Mouse (Mus musculus) G1E (cell line): Measurements from ENCODE around the gene Coq6. TPM values are rescaled to one million over a fixed set of nuclear protein-coding genes. Genes with fewer than 3 reads are reported as not detected.

Experiments used
- ATAC-seq: 2 replicates; pipeline ENCODE4 v1.8.0; 2016; ENCODE audit warnings: mild to moderate bottlenecking; ENCODE audit not compliant: insufficient number of reproducible peaks, poor library complexity, low FRiP score, severe bottlenecking; ENCODE audit errors: extremely low read depth
- DNase-seq: peaks from one replicate; pipeline ENCODE4 v3.0.0; 2012; ENCODE audit warnings: low spot score
- H3K27me3 ChIP-seq: 2 replicates; pipeline ENCODE4 v1.6.1; 2012; ENCODE audit warnings: mild to moderate bottlenecking, low read length, inconsistent platforms; ENCODE audit not compliant: insufficient read depth
- H3K36me3 ChIP-seq: replicated peaks from 2 replicates; pipeline ENCODE3; 2012; ENCODE audit warnings: mild to moderate bottlenecking, inconsistent platforms
- H3K4me1 ChIP-seq: 2 replicates; pipeline ENCODE4 v1.6.1; 2012; ENCODE audit warnings: low read depth, low read length, inconsistent platforms, mixed read lengths; ENCODE audit not compliant: insufficient read depth
- H3K4me3 ChIP-seq: 2 replicates; pipeline ENCODE4 v1.5.1; 2012; ENCODE audit warnings: low read depth, mild to moderate bottlenecking, inconsistent platforms, low read length, moderate library complexity, mixed read lengths
- H3K9me3 ChIP-seq: replicated peaks from 2 replicates; pipeline ENCODE4 v1.6.1; 2012; ENCODE audit warnings: inconsistent platforms
- CTCF ChIP-seq: IDR thresholded peaks from 2 replicates; pipeline ENCODE4 v1.5.1; 2012; ENCODE audit warnings: low read depth, low read length, inconsistent platforms, mixed read lengths
- GATA1 ChIP-seq: IDR thresholded peaks from 2 replicates; pipeline ENCODE4 v1.6.1; 2012; ENCODE audit warnings: borderline replicate concordance, low read length, inconsistent platforms, mixed read lengths
- GATA2 ChIP-seq: IDR thresholded peaks from 2 replicates; pipeline ENCODE4 v1.6.1; 2012; ENCODE audit warnings: low read depth, low read length, inconsistent platforms, borderline replicate concordance
- POLR2AphosphoS5 ChIP-seq: IDR thresholded peaks from 2 replicates; pipeline ENCODE4 v1.6.1; 2012; ENCODE audit warnings: low read depth, low read length, inconsistent platforms; ENCODE audit not compliant: insufficient replicate concordance
- TAL1 ChIP-seq: conservative IDR thresholded peaks from 2 replicates; pipeline ENCODE4 v1.6.1; 2012; ENCODE audit warnings: low read depth, low read length, inconsistent platforms, mixed read lengths
- polyA plus RNA-seq: library from polyadenylated mRNA; stranded (reverse); fragments of >175 nt; gene quantifications from 2 replicates; pipeline ENCODE4 v1.2.3, GENCODE M21; 2012
- total RNA-seq, 2 experiments: library from RNA; stranded (forward) in 1 of 2; stranded (reverse) in 1 of 2; fragments of 200-1000 nt in 1 of 2; fragments of >200 nt in 1 of 2; fragmentation: Nextera tagmentation in 1 of 2; gene quantifications; 2 replicates each; pipeline ENCODE4 v1.2.3; 2014 to 2017

Gene Coq6
- total and polyA plus RNA-seq, 3 experiments = 20.7 to 27.5 (median 20.7) TPM

GRCm38 (mm10) chr12:84373831-84374481 lies 12.5 kb downstream of the Coq6 start:
- H3K36me3 ChIP-seq = peaks cover 94% of the 10 kb centered on the region
- no peaks in the 10 kb centered on the region for H3K4me1 ChIP-seq
- no peak overlapping the region for H3K4me3 ChIP-seq
- TF ChIP-seq TAL1 (no peak), POLR2AphosphoS5 (no peak), GATA2 (no peak), GATA1 (no peak), CTCF (no peak)
- DNase-seq = no peak
- no peaks in the 10 kb centered on the region for H3K9me3 ChIP-seq
- ATAC-seq = no peak
- no peaks in the 10 kb centered on the region for H3K27me3 ChIP-seq

- ATAC-seq (no peak), DNase-seq (no peak)
- Histone ChIP-seq H3K4me1 (peaks cover 5% of the 10 kb centered on the region; the same call in 1 of the 2 replicates), H3K36me3 (peaks cover 74% of the 10 kb centered on the region), H3K27me3 (no peaks in the 10 kb centered on the region), H3K9me3 (no peaks in the 10 kb centered on the region), H3K4me3 (no peak overlapping the region)
- no peak for TF ChIP-seq GATA2
- no peak for TF ChIP-seq GATA1
- no peak for TF ChIP-seq POLR2AphosphoS5
- TF ChIP-seq TAL1 = no peak
- no peak for TF ChIP-seq CTCF
These were observed 20.9 kb downstream of the Coq6 start for GRCm38 (mm10) chr12:84382369-84382768.

DNA sequence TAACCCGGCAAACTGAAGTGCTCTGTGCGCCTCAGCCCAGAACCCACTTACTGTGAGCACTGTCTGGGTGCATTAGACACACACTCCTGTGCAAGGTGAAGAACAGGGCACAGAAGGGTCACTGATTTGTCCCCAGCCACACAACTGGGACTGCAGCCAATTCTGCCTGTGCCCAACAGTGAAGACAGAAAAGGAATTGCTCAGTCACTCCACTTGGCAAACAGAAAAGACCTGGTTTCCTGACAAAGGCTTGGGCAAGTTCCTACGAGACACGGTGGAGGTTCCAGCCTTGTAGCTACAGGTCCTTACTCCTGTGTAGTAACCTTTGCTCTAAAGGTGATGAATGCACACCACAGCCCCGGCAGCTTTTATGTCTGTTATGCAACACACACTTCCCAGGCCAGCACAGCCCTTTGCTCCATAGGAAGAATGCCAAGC lies 23.2 kb downstream of the Coq6 start:
- no peak for ATAC-seq
- DNase-seq = no peak
- H3K4me1 ChIP-seq = peaks cover 6% of the 10 kb centered on the region
- no peaks in the 10 kb centered on the region for H3K27me3 ChIP-seq
- H3K36me3 ChIP-seq = peaks cover 72% of the 10 kb centered on the region
- no peaks in the 10 kb centered on the region for H3K9me3 ChIP-seq
- TF ChIP-seq POLR2AphosphoS5 = no peak
- TF ChIP-seq TAL1 = no peak
- TF ChIP-seq CTCF = no peak
- TF ChIP-seq GATA1 = no peak
- TF ChIP-seq GATA2 = no peak
- no peak overlapping the region for H3K4me3 ChIP-seq

GRCm38 (mm10) chr12:84385408-84385807 lies 24.0 kb downstream of the Coq6 start:
- DNase-seq (no peak), ATAC-seq (no peak)
- Histone ChIP-seq H3K4me3 (no peak overlapping the region), H3K27me3 (no peaks in the 10 kb centered on the region), H3K9me3 (no peaks in the 10 kb centered on the region), H3K4me1 (peaks cover 4% of the 10 kb centered on the region), H3K36me3 (peaks cover 72% of the 10 kb centered on the region)
- TF ChIP-seq GATA1 (no peak), POLR2AphosphoS5 (no peak), CTCF (no peak), TAL1 (no peak), GATA2 (no peak)

- H3K9me3 ChIP-seq = no peaks in the 10 kb centered on the region
- TF ChIP-seq GATA1 = no peak
- no peak for TF ChIP-seq GATA2
- no peak for TF ChIP-seq POLR2AphosphoS5
- no peak for TF ChIP-seq TAL1
- TF ChIP-seq CTCF = no peak
- DNase-seq = no peak
- no peak for ATAC-seq
- H3K4me3 ChIP-seq = no peak overlapping the region
- H3K27me3 ChIP-seq = no peaks in the 10 kb centered on the region
- peaks cover 69% of the 10 kb centered on the region for H3K36me3 ChIP-seq
- H3K4me1 ChIP-seq = peaks cover 3% of the 10 kb centered on the region
These were observed 26.6 kb downstream of the Coq6 start for GRCm38 (mm10) chr12:84388097-84388496.

GRCm38 (mm10) chr12:84388774-84389400 lies 27.4 kb downstream of the Coq6 start:
- ATAC-seq (no peak), DNase-seq (no peak)
- H3K27me3 ChIP-seq = no peaks in the 10 kb centered on the region
- no peaks in the 10 kb centered on the region for H3K9me3 ChIP-seq
- no peak for TF ChIP-seq GATA1
- no peak for TF ChIP-seq CTCF
- TF ChIP-seq GATA2 = no peak
- no peak for TF ChIP-seq POLR2AphosphoS5
- TF ChIP-seq TAL1 = no peak
- peaks cover 72% of the 10 kb centered on the region for H3K36me3 ChIP-seq
- peaks cover 3% of the 10 kb centered on the region for H3K4me1 ChIP-seq
- H3K4me3 ChIP-seq = no peak overlapping the region
